Mouse (Mus musculus): ENCODE measurements around the gene Tmem240. TPM values are rescaled to one million over a fixed set of nuclear protein-coding genes. Genes with fewer than 3 reads are reported as not detected.

Gene Tmem240
- polyA plus RNA-seq, 1 experiment from 2014 or later, result 0.92 TPM

GRCm38 (mm10) chr4:155771706-155772105, 37.1 kb downstream of the Tmem240 start:
- no peak for DNase-seq (ENCODE audit: low spot score)
- peaks cover 21% of the 10 kb centered on the region for H3K4me1 ChIP-seq (ENCODE audit: control insufficient read depth, insufficient read depth, low read length)

GRCm38 (mm10) chr4:155772786-155773185, 38.2 kb downstream of the Tmem240 start:
- H3K4me1 ChIP-seq (ENCODE audit: control insufficient read depth, insufficient read depth, low read length), result peaks cover 21% of the 10 kb centered on the region
- no peak overlapping the region for H3K9ac ChIP-seq (ENCODE audit: low read depth, low read length)

More at GRCm38 (mm10) chr4:155771706-155772105, 37.1 kb downstream of the Tmem240 start:
- no peak for ATAC-seq (ENCODE audit: low read depth)
- 89% methylated on average over 2 of the region's 2 CpGs for WGBS
- no peaks in the 10 kb centered on the region for H3K36me3 ChIP-seq (ENCODE audit: control insufficient read depth, insufficient read depth, low read length)
- H3K27me3 ChIP-seq (replicated peaks; ENCODE audit: control insufficient read depth, insufficient read depth, low read length), result no peaks in the 10 kb centered on the region
- no peak overlapping the region for H3K4me2 ChIP-seq (ENCODE audit: low read depth, low read length)
- H3K4me3 ChIP-seq (ENCODE audit: low read depth, low read length), result no peak overlapping the region
- no peak overlapping the region for H3K27ac ChIP-seq (replicated peaks; ENCODE audit: low read depth, low read length)
- no peak overlapping the region for H3K9ac ChIP-seq (ENCODE audit: low read depth, low read length)
- H3K9me3 ChIP-seq (ENCODE audit: control insufficient read depth, low read length), result no peaks in the 10 kb centered on the region

DNA sequence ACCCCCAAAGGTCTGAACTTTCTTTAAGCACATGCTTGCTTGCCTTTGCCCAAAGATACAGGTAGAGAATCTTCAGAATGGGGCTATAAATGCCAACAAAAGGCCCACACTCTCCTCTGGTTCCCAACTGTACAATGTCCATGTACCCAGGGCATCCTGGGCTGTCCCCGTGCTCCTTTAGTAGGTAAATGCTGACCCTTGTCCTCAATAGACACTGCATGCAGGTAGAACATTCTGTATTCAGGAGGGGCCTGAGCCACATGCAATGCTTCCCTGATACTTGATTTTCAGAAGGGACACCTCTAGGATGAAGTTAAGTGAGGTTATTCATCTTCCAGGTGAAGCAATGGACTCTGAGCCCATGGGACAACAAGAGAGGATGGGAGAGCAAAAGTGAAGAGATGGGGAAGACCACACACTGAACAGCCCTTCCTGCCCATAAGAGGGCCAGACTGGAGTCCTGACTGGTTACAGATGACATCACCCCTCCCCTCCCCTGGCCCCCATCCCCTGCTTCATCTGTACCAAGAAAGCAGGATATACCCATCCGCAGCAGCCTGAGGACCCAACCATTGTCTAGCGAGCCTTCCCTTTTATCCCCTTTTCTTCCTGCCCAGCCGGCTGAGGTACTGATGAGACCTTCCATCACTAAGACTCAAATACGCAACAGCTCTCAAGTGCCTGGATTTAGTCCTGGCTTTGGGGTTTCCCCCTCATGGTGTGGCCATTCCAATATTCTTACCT, 38.9 kb downstream of the Tmem240 start:
- peaks cover 21% of the 10 kb centered on the region for H3K4me1 ChIP-seq (ENCODE audit: control insufficient read depth, insufficient read depth, low read length)
- no peak overlapping the region for H3K27ac ChIP-seq (replicated peaks; ENCODE audit: low read depth, low read length)
- 42% methylated on average over 4 of the region's 5 CpGs for WGBS
- peak overlapping the region; percentile 85 for H3K4me2 ChIP-seq (ENCODE audit: low read depth, low read length)
- no peak for DNase-seq (ENCODE audit: low spot score)
- no peaks in the 10 kb centered on the region for H3K9me3 ChIP-seq (ENCODE audit: control insufficient read depth, low read length)
- no peaks in the 10 kb centered on the region for H3K36me3 ChIP-seq (ENCODE audit: control insufficient read depth, insufficient read depth, low read length)
- no peak for ATAC-seq (ENCODE audit: low read depth)
- peak overlapping the region; percentile 58 for H3K9ac ChIP-seq (ENCODE audit: low read depth, low read length)
- H3K4me3 ChIP-seq (ENCODE audit: low read depth, low read length), result peak overlapping the region; percentile 44
- no peaks in the 10 kb centered on the region for H3K27me3 ChIP-seq (replicated peaks; ENCODE audit: control insufficient read depth, insufficient read depth, low read length)

More at GRCm38 (mm10) chr4:155772786-155773185, 38.2 kb downstream of the Tmem240 start:
- Histone ChIP-seq H3K4me3 (ENCODE audit: low read depth, low read length) (no peak overlapping the region), H3K27ac (replicated peaks; ENCODE audit: low read depth, low read length) (no peak overlapping the region), H3K36me3 (ENCODE audit: control insufficient read depth, insufficient read depth, low read length) (no peaks in the 10 kb centered on the region), H3K4me2 (ENCODE audit: low read depth, low read length) (no peak overlapping the region), H3K9me3 (ENCODE audit: control insufficient read depth, low read length) (no peaks in the 10 kb centered on the region), H3K27me3 (replicated peaks; ENCODE audit: control insufficient read depth, insufficient read depth, low read length) (no peaks in the 10 kb centered on the region)
- WGBS, result 85% methylated on average over 13 of the region's 13 CpGs
- no peak for DNase-seq (ENCODE audit: low spot score)
- ATAC-seq (ENCODE audit: low read depth), result no peak

GRCm38 (mm10) chr4:155774280-155774754, 39.7 kb downstream of the Tmem240 start, which contains the start of gene Vwa1:
TSS of gene Vwa1 (minus strand) at chr4:155774698.
- Histone ChIP-seq H3K27ac (replicated peaks; ENCODE audit: low read depth, low read length) (peak within 1 kb of the TSS; percentile 44; the same call in 1 of the 2 replicates), H3K4me1 (ENCODE audit: control insufficient read depth, insufficient read depth, low read length) (peaks cover 21% of the 10 kb centered on the region), H3K4me2 (ENCODE audit: low read depth, low read length) (peak within 1 kb of the TSS; percentile 85), H3K36me3 (ENCODE audit: control insufficient read depth, insufficient read depth, low read length) (no peaks in the 10 kb centered on the region), H3K9me3 (ENCODE audit: control insufficient read depth, low read length) (no peaks in the 10 kb centered on the region), H3K4me3 (ENCODE audit: low read depth, low read length) (peak within 1 kb of the TSS; percentile 44), H3K27me3 (replicated peaks; ENCODE audit: control insufficient read depth, insufficient read depth, low read length) (no peaks in the 10 kb centered on the region), H3K9ac (ENCODE audit: low read depth, low read length) (peak within 1 kb of the TSS; percentile 58)
- ATAC-seq (ENCODE audit: low read depth), result peak; percentile 81
- WGBS, result under 1% methylated on average over 32 of the region's 35 CpGs
- peak; percentile 95 for DNase-seq (ENCODE audit: low spot score)

DNA sequence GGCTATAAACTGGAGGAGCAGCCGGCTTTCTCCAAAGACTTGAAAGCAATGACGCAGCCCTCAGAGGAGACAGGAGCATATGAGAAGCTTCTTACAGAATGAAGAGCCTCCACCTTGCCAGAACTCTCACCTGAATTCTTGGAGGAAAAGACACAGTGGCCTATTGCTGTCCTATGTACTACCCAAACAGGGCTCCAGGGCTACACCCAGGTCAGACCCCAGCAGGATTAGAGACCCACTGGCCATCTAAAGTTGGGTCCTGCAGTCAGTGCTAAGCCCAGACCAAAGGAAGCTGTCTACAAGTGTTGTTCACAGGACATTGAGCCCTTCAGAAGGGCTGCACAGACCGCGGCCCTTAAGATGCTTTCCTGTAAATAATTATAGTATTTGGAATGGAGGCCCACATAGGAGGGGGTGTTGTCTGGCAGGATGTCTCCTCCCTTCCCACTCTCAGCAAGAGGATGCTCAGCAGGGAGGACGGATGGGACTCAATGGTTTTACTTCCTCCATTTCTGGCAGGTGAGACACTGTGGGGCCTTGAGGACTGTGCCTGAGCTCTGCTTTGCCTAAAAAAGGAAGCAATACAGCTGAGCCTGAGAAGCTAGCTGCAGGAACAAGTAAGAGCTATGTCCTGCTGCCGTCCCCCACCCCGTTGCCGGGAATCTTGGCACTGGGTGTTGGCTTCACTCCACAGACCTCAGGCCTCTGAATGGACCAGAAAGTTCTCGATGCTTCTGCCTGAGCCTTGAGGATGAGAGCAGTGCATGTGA, 40.6 kb downstream of the Tmem240 start:
- no peaks in the 10 kb centered on the region for H3K9me3 ChIP-seq (ENCODE audit: control insufficient read depth, low read length)
- peak overlapping the region; percentile 44 for H3K4me3 ChIP-seq (ENCODE audit: low read depth, low read length)
- H3K9ac ChIP-seq (ENCODE audit: low read depth, low read length), result peak overlapping the region; percentile 28; the same call in 1 of the 2 replicates
- no peak for ATAC-seq (ENCODE audit: low read depth)
- peak overlapping the region; percentile 19; the same call in 1 of the 2 replicates for H3K27ac ChIP-seq (replicated peaks; ENCODE audit: low read depth, low read length)
- WGBS, result 46% methylated on average over 9 of the region's 9 CpGs
- H3K4me1 ChIP-seq (ENCODE audit: control insufficient read depth, insufficient read depth, low read length), result peaks cover 21% of the 10 kb centered on the region
- peak; percentile 40 for DNase-seq (ENCODE audit: low spot score)
- no peaks in the 10 kb centered on the region for H3K36me3 ChIP-seq (ENCODE audit: control insufficient read depth, insufficient read depth, low read length)
- H3K4me2 ChIP-seq (ENCODE audit: low read depth, low read length), result peak overlapping the region; percentile 85
- no peaks in the 10 kb centered on the region for H3K27me3 ChIP-seq (replicated peaks; ENCODE audit: control insufficient read depth, insufficient read depth, low read length)

DNA sequence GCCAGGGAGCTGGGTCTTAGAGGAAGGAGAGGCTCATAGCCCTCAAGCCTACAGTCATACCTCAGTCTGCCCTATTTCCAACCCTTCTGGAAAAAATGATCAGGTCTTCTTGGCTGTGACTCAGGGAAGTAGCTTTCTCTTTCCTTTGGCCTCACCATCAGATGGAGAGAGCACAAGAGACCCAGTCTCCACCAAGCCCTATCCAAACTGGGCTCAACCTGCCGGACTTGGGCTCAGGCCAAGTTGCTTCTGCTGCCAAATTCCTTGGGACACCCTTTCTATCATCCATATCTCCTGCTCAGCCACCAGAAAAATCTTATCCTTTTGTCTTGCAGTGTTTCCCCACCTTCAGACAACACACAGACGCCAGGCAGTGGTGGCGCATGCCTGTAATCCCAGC, 41.3 kb downstream of the Tmem240 start:
- no peak for DNase-seq (ENCODE audit: low spot score)

DNA sequence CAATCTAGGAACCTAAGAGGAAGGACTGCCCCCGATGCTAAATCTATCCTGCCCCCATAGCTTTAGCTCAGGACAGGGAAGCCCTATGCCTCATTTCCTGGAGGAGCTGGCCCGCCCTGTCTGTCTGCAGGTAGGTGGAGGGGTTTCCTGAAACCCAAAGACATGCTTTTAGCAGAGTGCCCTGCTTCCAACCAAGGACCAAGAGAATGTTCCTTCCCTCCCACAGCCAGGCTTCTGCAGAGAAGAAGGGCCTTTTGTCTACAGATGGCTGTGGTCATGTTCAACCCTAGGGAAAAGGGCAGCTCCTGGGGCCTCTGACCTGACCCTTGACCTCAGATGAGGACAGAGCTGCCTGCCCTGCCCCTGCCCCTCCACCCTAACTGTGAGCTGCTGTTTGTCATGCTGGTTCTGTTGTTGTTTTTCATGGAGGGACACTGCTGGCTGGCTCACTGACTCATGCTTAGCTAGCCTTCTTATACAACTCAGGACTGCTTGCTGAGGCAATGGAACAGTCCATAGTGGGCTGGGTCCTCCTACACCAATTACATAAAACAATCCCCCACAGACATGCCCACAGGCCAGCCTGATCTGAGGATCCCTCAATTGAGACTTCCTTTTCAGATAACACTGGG, 42.2 kb downstream of the Tmem240 start:
- no peaks in the 10 kb centered on the region for H3K36me3 ChIP-seq (ENCODE audit: control insufficient read depth, insufficient read depth, low read length)
- DNase-seq (ENCODE audit: low spot score), result no peak
- no peaks in the 10 kb centered on the region for H3K27me3 ChIP-seq (replicated peaks; ENCODE audit: control insufficient read depth, insufficient read depth, low read length)
- no peak overlapping the region for H3K27ac ChIP-seq (replicated peaks; ENCODE audit: low read depth, low read length)
- no peak overlapping the region for H3K4me2 ChIP-seq (ENCODE audit: low read depth, low read length)
- 27% methylated on average over 2 of the region's 2 CpGs for WGBS
- no peak for ATAC-seq (ENCODE audit: low read depth)
- peaks cover 17% of the 10 kb centered on the region for H3K4me1 ChIP-seq (ENCODE audit: control insufficient read depth, insufficient read depth, low read length)
- H3K9me3 ChIP-seq (ENCODE audit: control insufficient read depth, low read length), result no peaks in the 10 kb centered on the region
- H3K4me3 ChIP-seq (ENCODE audit: low read depth, low read length), result no peak overlapping the region
- H3K9ac ChIP-seq (ENCODE audit: low read depth, low read length), result no peak overlapping the region

More for the DNA sequence above, 41.3 kb downstream of the Tmem240 start:
- Histone ChIP-seq H3K36me3 (ENCODE audit: control insufficient read depth, insufficient read depth, low read length) (no peaks in the 10 kb centered on the region), H3K27ac (replicated peaks; ENCODE audit: low read depth, low read length) (peak overlapping the region; percentile 19; the same call in 1 of the 2 replicates), H3K9me3 (ENCODE audit: control insufficient read depth, low read length) (no peaks in the 10 kb centered on the region), H3K27me3 (replicated peaks; ENCODE audit: control insufficient read depth, insufficient read depth, low read length) (no peaks in the 10 kb centered on the region), H3K4me3 (ENCODE audit: low read depth, low read length) (no peak overlapping the region), H3K4me2 (ENCODE audit: low read depth, low read length) (0 out of 2 replicates have a peak overlapping the region, but pooled peaks have one; percentile 85), H3K9ac (ENCODE audit: low read depth, low read length) (no peak overlapping the region), H3K4me1 (ENCODE audit: control insufficient read depth, insufficient read depth, low read length) (peaks cover 17% of the 10 kb centered on the region)
- ATAC-seq (ENCODE audit: low read depth), result no peak
- 68% methylated on average over 3 of the region's 3 CpGs for WGBS

DNA sequence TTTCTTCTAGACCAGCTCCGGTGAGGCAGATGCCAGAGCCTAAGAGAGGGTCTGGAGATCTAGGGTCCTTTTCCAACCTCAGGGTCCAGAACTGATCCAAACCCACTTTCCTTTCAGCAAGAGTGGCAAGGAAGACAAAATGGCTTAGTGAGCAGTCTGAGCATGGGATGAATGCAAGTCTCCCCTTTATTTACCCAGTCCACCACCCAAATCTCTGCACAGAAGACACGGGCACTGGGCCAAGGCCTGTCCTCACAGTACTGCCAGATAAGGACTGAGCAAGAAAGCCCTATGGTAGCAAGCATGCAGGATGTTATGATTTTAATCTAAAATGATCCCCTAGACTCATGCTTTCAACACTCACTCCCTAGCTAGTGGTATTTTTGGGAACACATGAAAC, 43.2 kb downstream of the Tmem240 start:
- H3K9ac ChIP-seq (ENCODE audit: low read depth, low read length), result no peak overlapping the region
- no peak overlapping the region for H3K4me2 ChIP-seq (ENCODE audit: low read depth, low read length)
- no peak overlapping the region for H3K27ac ChIP-seq (replicated peaks; ENCODE audit: low read depth, low read length)
- ATAC-seq (ENCODE audit: low read depth) (no peak), DNase-seq (ENCODE audit: low spot score) (no peak)
- H3K9me3 ChIP-seq (ENCODE audit: control insufficient read depth, low read length), result no peaks in the 10 kb centered on the region
- H3K4me3 ChIP-seq (ENCODE audit: low read depth, low read length), result no peak overlapping the region
- WGBS, result 80% methylated on average over 2 of the region's 2 CpGs
- H3K36me3 ChIP-seq (ENCODE audit: control insufficient read depth, insufficient read depth, low read length), result no peaks in the 10 kb centered on the region
- H3K4me1 ChIP-seq (ENCODE audit: control insufficient read depth, insufficient read depth, low read length), result peaks cover 17% of the 10 kb centered on the region
- no peaks in the 10 kb centered on the region for H3K27me3 ChIP-seq (replicated peaks; ENCODE audit: control insufficient read depth, insufficient read depth, low read length)

Measured in embryonic facial prominence, embryonic 14.5 days (tissue).